Mouse (Mus musculus): ENCODE results near the gene Slc5a4a. TPM values are rescaled to one million over a fixed set of nuclear protein-coding genes. Genes with fewer than 3 reads are reported as not detected.

The Slc5a4a gene
- total RNA-seq, 1 experiment from 2014 or later = not detected

DNA sequence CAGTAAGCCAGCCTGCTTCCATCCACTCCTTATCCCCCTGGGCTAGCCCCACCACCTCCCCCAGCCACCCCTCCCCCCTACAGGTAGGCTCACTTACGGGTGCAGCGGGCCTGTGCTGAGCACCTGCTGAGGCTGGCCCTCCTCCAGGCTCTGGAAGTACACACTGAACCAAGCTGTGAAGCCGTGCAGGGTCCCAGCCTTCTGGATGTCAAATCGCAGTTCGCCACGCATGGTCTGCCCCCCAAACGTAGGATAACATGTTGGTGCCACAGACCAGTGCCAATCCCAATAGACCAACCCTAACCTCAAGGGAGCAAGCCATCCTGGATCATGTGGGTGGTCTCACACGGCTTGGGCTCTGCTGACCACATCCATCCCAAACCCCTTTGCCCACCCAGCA, 62.0 kb downstream of the Slc5a4a start:
- no peak for ATAC-seq (replicated peaks in 1 of 2; ENCODE audit: insufficient read depth in 1 of 2, low FRiP score in 2 of 2, low TSS enrichment in 1 of 2, low read depth in 1 of 2, poor library complexity in 2 of 2, severe bottlenecking in 2 of 2)

DNA sequence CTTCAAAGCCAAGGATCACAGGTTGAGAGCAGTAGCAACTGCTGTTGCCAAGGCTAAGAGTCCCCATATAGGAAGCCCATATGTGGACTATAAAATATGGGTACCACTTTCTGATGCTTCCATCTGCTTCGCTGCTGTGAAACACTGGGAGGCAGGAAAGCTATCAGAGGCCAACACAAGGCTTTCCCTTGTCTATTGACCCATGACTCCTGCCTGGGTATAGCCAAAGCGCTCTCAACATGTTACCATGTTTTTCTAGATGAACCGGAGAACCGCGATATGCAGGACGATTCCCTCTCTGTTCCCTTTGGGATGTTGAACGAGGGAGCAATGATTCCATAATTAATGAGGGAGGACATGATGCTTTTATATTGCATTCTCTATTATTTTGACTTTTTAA, 63.6 kb downstream of the Slc5a4a start:
- no peak for ATAC-seq (replicated peaks in 1 of 2; ENCODE audit: insufficient read depth in 1 of 2, low FRiP score in 2 of 2, low TSS enrichment in 1 of 2, low read depth in 1 of 2, poor library complexity in 2 of 2, severe bottlenecking in 2 of 2)

DNA sequence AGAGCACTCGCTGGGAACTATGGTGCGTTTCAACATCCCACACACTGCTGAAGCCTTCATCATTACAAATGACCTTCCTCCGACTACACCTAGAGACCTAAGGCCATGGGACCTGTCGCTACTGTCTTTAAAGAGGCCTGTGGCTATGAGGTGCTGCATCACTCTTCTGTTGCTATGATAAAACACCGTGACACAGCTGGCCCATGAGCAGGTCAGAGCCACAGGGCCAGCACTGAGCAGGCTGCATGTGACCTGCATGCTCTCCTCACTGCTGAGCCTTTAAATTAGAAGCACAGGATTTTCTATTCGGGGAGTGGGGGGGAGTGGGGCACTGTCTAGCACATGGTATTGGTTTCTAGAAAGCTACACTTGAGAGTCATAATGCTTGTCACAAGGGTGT, 64.9 kb downstream of the Slc5a4a start:
- ATAC-seq (replicated peaks in 1 of 2; ENCODE audit: insufficient read depth in 1 of 2, low FRiP score in 2 of 2, low TSS enrichment in 1 of 2, low read depth in 1 of 2, poor library complexity in 2 of 2, severe bottlenecking in 2 of 2) = no peak

DNA sequence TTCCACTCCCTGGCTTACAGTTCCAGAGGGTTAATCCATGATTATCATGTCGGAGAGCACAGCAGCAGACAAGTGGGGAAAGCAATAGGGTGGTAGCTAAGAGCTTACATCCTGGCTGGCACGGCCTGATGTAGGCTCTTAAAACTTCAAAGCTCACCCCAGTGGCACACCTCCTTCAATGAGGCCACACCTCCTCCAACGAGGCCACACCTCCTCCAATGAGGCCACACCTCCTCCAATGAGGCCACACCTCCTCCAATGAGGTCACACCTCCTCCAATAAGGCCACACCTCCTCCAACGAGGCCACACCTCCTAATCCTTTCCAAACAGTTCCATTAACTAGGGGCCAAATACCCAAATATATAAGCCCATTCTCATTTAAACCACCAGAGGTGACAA, 66.9 kb downstream of the Slc5a4a start:
- no peak for ATAC-seq (replicated peaks in 1 of 2; ENCODE audit: insufficient read depth in 1 of 2, low FRiP score in 2 of 2, low TSS enrichment in 1 of 2, low read depth in 1 of 2, poor library complexity in 2 of 2, severe bottlenecking in 2 of 2)

DNA sequence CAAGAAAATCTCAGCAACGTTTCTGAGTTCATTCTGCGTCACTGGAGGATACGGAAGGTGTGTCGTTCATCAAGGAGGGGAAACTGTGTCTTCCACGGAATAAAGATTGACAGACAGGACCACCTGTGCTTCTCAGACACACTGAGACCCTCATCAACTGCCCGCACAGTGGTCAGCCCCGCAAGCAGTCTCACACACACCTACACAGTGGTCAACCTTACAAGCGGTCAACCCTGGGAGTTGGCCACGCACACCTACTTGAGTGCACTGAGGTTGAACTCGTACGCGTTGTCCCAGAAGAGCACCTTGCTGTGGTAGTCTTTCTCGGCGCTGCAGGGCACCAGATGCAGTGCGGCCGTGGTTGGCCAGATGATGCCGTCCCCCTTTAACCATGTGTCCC, 69.8 kb downstream of the Slc5a4a start:
- ATAC-seq (replicated peaks in 1 of 2; ENCODE audit: insufficient read depth in 1 of 2, low FRiP score in 2 of 2, low TSS enrichment in 1 of 2, low read depth in 1 of 2, poor library complexity in 2 of 2, severe bottlenecking in 2 of 2) = no peak

DNA sequence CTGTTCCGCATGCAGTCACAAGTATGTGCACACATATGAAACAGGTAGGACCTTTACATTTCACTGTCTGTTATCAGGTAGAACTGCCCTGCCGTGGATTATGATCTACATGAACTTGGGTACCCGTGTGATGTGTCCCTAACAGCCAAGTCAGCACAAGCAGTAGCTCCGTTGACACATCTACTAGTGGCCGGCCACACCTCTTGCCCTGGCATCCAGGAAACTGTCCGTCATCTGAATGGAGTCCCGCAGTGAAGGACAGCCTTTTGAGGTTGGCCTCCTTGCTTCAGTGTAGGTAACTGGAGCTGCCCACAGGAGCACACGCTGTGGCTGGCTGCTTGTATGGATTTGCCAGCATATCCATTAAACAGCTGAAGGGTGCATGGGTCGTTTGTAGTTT, 71.0 kb downstream of the Slc5a4a start:
- ATAC-seq (replicated peaks in 1 of 2; ENCODE audit: insufficient read depth in 1 of 2, low FRiP score in 2 of 2, low TSS enrichment in 1 of 2, low read depth in 1 of 2, poor library complexity in 2 of 2, severe bottlenecking in 2 of 2) = no peak

DNA sequence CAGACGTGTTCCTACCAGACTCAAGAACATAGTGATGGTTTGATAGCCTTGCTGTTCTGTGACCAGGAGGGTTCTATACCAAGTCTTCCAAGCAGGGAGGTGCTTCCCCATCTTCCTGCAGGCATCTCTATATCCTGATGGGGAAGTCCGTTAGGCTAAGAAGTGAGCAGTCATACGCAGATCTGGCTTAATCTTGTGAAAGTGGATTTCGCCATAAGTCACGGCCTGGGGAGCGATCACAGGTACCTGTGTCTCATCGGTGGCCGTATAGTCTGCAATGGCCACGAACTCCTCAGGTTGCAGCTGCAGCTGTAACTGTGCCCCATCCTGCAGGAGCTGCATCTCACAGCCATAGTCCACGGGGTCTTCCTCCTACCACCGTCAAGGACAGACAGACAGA, 78.7 kb downstream of the Slc5a4a start:
- no peak for ATAC-seq (replicated peaks in 1 of 2; ENCODE audit: insufficient read depth in 1 of 2, low FRiP score in 2 of 2, low TSS enrichment in 1 of 2, low read depth in 1 of 2, poor library complexity in 2 of 2, severe bottlenecking in 2 of 2)

DNA sequence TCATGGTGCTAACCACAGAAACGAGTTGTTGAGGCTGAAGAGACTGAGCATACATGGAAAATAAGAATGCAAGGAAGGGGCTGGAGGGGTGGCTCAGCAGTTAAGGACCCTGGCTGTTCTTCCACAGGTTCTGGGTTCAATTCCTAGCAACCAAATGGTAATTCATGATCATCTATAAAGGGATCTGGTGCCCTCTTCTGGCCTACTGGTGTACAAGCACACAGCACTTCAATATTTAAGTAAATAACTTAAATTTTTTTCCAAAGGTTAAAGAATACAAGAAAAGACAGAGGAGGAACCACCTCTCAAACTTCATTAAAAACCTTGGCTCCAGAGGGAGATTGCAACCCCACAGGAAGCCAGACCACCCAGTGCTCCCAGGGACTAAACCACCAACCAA, 82.4 kb downstream of the Slc5a4a start:
- no peak for ATAC-seq (replicated peaks in 1 of 2; ENCODE audit: insufficient read depth in 1 of 2, low FRiP score in 2 of 2, low TSS enrichment in 1 of 2, low read depth in 1 of 2, poor library complexity in 2 of 2, severe bottlenecking in 2 of 2)

DNA sequence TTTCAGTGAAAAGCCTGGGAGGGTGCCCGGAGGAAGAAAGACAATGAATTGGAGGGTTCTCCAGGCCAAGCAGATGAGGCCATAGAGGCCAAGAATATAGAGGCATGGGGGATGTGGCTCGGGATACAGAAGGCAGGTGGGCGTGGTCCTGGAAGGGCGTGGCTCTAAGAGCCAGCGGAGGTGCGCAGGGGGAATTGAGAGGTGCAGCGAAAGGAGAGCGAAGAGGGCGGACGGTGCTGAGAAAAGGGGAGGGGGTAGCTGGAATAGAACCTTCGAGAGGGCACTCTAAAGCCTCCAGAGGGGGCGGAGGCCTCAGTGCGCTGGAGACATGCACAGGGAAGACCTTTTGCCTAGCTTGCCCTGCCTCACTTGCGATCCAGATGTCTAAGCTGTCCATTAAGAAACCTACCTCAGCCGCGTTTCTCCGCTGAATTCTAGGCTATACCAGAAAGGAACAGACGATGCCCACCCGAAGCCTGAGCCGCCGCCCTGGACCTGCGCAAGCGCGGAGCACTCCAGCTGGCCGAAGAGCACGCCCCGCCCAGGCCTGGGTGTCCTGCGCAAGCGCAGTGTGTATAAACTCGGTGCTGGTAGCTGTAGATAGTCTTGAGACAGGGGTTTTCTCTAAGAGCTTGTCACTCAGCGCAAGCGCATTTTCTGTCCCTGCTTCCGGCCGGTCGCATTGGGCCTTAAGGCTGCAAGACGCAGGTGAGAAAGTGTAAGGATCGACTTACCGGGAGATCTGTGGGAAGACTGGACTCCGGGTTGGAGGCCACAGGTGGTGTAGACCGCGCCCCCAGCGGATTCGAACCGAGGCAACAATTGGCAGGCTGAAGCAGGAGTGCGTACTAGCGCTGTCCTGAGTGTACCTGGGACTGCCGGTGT, 90.3 kb downstream of the Slc5a4a start, which contains the start of gene Prmt2:
Prmt2 (minus strand) TSS at position 525 of the 885 bp plus-strand sequence.
- peak; percentile 90 to 96 for ATAC-seq (replicated peaks in 1 of 2; ENCODE audit: insufficient read depth in 1 of 2, low FRiP score in 2 of 2, low TSS enrichment in 1 of 2, low read depth in 1 of 2, poor library complexity in 2 of 2, severe bottlenecking in 2 of 2)

Other genes starting within 250 kb of the Slc5a4a start
- gene Smarcb1, start 225.8 kb upstream of the Slc5a4a start, total RNA-seq (2017) = 68.7 and 101 TPM in 2 replicates
- gene Chchd10, start 214.3 kb upstream of the Slc5a4a start, total RNA-seq (2017) = 12.6 and 52.1 TPM in 2 replicates
- gene Mmp11, start 211.0 kb upstream of the Slc5a4a start, total RNA-seq (2017) = 0.79 and 18.0 TPM in 2 replicates
- not detected in 2 replicates for gene Gm867, start 206.8 kb upstream of the Slc5a4a start, total RNA-seq (2017)
- gene Vpreb3, start 204.4 kb upstream of the Slc5a4a start, total RNA-seq (2017) = not detected in 2 replicates
- 0.15 and 1.3 TPM in 2 replicates for gene Gm5134, start 192.9 kb upstream of the Slc5a4a start, total RNA-seq (2017)
- gene Zfp280b, start 114.8 kb upstream of the Slc5a4a start, total RNA-seq (2017) = 5.6 and 8.6 TPM in 2 replicates
- not detected in 2 replicates for gene Slc5a4b, start 36.5 kb upstream of the Slc5a4a start, total RNA-seq (2017)
- 4.2 and 5.8 TPM in 2 replicates for gene Prmt2, start 90.4 kb downstream of the Slc5a4a start, total RNA-seq (2017)
- not detected in 2 replicates for gene S100b, start 106.4 kb downstream of the Slc5a4a start, total RNA-seq (2017)
- 6.0 and 8.5 TPM in 2 replicates for gene Dip2a, start 197.8 kb downstream of the Slc5a4a start, total RNA-seq (2017)